Mouse (Mus musculus) hindbrain, embryonic 15.5 days (tissue): Measurements from ENCODE around the gene Ago1. TPM values are rescaled to one million over a fixed set of nuclear protein-coding genes. Genes with fewer than 3 reads are reported as not detected.

Experiments
- ATAC-seq: fragments of 200-750 bp; cut with Nextera tagmentation; 2 replicates; pipeline ENCODE4 v1.8.0; 2017; ENCODE audit warnings: low read depth, moderate number of reproducible peaks, moderate TSS enrichment; ENCODE audit not compliant: low FRiP score
- H3K27ac ChIP-seq: fragments of 300-500 bp; sonication (generic); replicated peaks from 2 replicates; pipeline ENCODE4 v1.5.1; 2015; ENCODE audit warnings: mild to moderate bottlenecking, inconsistent platforms
- H3K27me3 ChIP-seq: fragments of 300-500 bp; sonication (generic); 2 replicates; pipeline ENCODE4 v1.6.1; 2015; ENCODE audit warnings: control low read depth, inconsistent platforms
- H3K36me3 ChIP-seq: fragments of 300-500 bp; sonication (generic); 2 replicates; pipeline ENCODE4 v1.6.1; 2015; ENCODE audit warnings: control low read depth, inconsistent platforms
- H3K4me1 ChIP-seq: fragments of 300-500 bp; sonication (generic); replicated peaks from 2 replicates; pipeline ENCODE4 v1.6.1; 2015; ENCODE audit warnings: control low read depth, inconsistent platforms
- H3K4me2 ChIP-seq: fragments of 300-500 bp; sonication (generic); 2 replicates; pipeline ENCODE4 v1.6.1; 2015; ENCODE audit warnings: moderate library complexity, mild to moderate bottlenecking, inconsistent platforms
- H3K4me3 ChIP-seq: fragments of 300-500 bp; sonication (generic); 2 replicates; pipeline ENCODE4 v1.5.1; 2015; ENCODE audit warnings: mild to moderate bottlenecking, inconsistent platforms
- H3K9ac ChIP-seq: fragments of 300-500 bp; sonication (generic); 2 replicates; pipeline ENCODE4 v1.6.1; 2015; ENCODE audit warnings: inconsistent platforms
- H3K9me3 ChIP-seq: fragments of 300-500 bp; sonication (generic); 2 replicates; pipeline ENCODE4 v1.6.1; 2016; ENCODE audit warnings: control low read depth, inconsistent platforms
- WGBS: fragments of 180-500 bp; shearing (Covaris S2); methylation state at CpG from one replicate; pipeline ENCODE4 v1.1.7; 2015; 5-methylcytosine and 5-hydroxymethylcytosine counted together
- polyA plus RNA-seq: library from polyadenylated mRNA; unstranded; fragments of >200 nt; fragmentation: Nextera tagmentation; extraction: Ambion mirVana; gene quantifications from 2 replicates; pipeline ENCODE4 v1.2.1, GENCODE M21; 2015

The Ago1 gene
- polyA plus RNA-seq, 1 experiment from 2014 or later: 9.2 TPM

DNA sequence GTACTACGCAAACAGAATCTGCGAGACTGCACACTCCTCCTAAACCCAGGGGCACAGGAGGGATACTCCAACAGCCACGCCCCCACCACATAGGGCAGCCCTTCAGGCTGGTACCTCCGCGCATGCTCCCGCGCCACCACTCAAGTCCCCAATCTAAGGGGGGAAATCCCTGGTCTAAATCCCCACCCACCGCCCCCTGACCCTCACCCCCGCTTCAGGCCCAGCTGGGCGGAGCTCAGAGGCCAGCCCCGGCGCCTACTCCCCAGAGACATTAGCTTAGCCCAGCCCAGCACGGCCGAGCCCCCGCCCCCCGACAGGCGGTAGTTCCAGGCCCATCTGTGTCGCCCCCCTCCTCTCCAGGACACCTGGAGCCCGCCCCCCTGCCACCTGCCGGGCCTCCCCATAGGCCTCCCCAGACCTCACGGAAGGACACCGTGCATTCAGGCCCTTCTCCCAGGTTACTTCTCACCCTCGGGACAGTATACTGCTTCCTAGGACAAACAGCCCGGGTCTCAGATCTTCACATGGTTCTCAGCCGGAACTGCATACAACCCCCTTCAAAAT lies 580 bp downstream of the Ago1 start:
- no peaks in the 10 kb centered on the region for H3K27me3 ChIP-seq
- no peaks in the 10 kb centered on the region for H3K9me3 ChIP-seq
- peak overlapping the region; percentile 74 for H3K9ac ChIP-seq
- H3K36me3 ChIP-seq: no peaks in the 10 kb centered on the region
- H3K4me2 ChIP-seq: peak overlapping the region; percentile 74
- peak; percentile 49 for ATAC-seq
- peak overlapping the region; percentile 92 for H3K27ac ChIP-seq
- peaks cover 51% of the 10 kb centered on the region for H3K4me1 ChIP-seq
- peak overlapping the region; percentile 66 for H3K4me3 ChIP-seq
- under 1% methylated on average over 23 of the region's 25 CpGs for WGBS

GRCm38 (mm10) chr4:126466251-126466750 lies 2.1 kb downstream of the Ago1 start:
- Histone ChIP-seq H3K36me3 (no peaks in the 10 kb centered on the region), H3K4me2 (peak overlapping the region; percentile 74), H3K27me3 (no peaks in the 10 kb centered on the region), H3K9me3 (no peaks in the 10 kb centered on the region), H3K27ac (peak overlapping the region; percentile 92), H3K4me1 (peaks cover 58% of the 10 kb centered on the region), H3K9ac (peak overlapping the region; percentile 31; the same call in 1 of the 2 replicates), H3K4me3 (peak overlapping the region; percentile 66)
- ATAC-seq: no peak
- WGBS: 9% methylated on average over 8 of the region's 8 CpGs

GRCm38 (mm10) chr4:126465843-126466242 lies 2.5 kb downstream of the Ago1 start:
- H3K9me3 ChIP-seq: no peaks in the 10 kb centered on the region
- peak overlapping the region; percentile 4 for H3K9ac ChIP-seq
- no peaks in the 10 kb centered on the region for H3K36me3 ChIP-seq
- H3K4me3 ChIP-seq: peak overlapping the region; percentile 66
- no peaks in the 10 kb centered on the region for H3K27me3 ChIP-seq
- peaks cover 58% of the 10 kb centered on the region for H3K4me1 ChIP-seq
- WGBS: 1% methylated on average over 8 of the region's 8 CpGs
- peak overlapping the region; percentile 92 for H3K27ac ChIP-seq
- peak overlapping the region; percentile 74 for H3K4me2 ChIP-seq
- peak; percentile 27; the same call in 1 of the 2 replicates for ATAC-seq

- ATAC-seq: no peak
- peak overlapping the region; percentile 66 for H3K4me3 ChIP-seq
- H3K4me2 ChIP-seq: peak overlapping the region; percentile 74
- 5% methylated on average over 2 of the region's 2 CpGs for WGBS
- H3K36me3 ChIP-seq: peaks cover 5% of the 10 kb centered on the region
- no peak overlapping the region for H3K9ac ChIP-seq
- no peaks in the 10 kb centered on the region for H3K27me3 ChIP-seq
- no peaks in the 10 kb centered on the region for H3K9me3 ChIP-seq
- H3K4me1 ChIP-seq: peaks cover 58% of the 10 kb centered on the region
- peak overlapping the region; percentile 92 for H3K27ac ChIP-seq
Measured at GRCm38 (mm10) chr4:126464892-126465235, 3.5 kb downstream of the Ago1 start.

GRCm38 (mm10) chr4:126464189-126464891 lies 4.0 kb downstream of the Ago1 start:
- Histone ChIP-seq H3K27me3 (no peaks in the 10 kb centered on the region), H3K4me3 (no peak overlapping the region), H3K36me3 (peaks cover 10% of the 10 kb centered on the region), H3K4me1 (peaks cover 58% of the 10 kb centered on the region), H3K9ac (no peak overlapping the region), H3K9me3 (no peaks in the 10 kb centered on the region), H3K4me2 (peak overlapping the region; percentile 74), H3K27ac (0 out of 2 replicates have a peak overlapping the region, but pooled peaks have one; percentile 20)
- 14% methylated on average over 4 of the region's 4 CpGs for WGBS
- no peak for ATAC-seq

DNA sequence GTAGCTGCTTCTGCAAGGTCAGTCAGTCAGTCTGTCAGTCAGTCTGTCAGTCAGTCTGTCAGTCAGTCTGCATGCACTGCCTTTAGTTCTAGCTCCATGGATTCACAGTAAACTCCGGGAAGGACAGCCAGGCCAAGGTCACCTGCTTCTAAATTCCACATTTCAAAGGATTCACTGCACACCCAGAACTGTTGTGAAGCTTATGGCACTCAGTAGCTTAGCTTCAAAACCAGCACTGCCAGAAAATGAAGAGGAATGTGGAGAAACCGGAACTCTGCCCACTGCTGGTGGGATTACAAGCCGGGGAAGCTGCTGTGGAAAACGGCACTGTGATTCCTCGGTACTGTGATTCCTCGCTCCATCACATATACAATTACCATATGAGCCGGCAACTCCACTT lies 12.9 kb downstream of the Ago1 start:
- Histone ChIP-seq H3K27me3 (no peaks in the 10 kb centered on the region), H3K4me1 (no peaks in the 10 kb centered on the region), H3K4me3 (no peak overlapping the region), H3K4me2 (no peak overlapping the region), H3K36me3 (peaks cover 93% of the 10 kb centered on the region), H3K9me3 (no peaks in the 10 kb centered on the region), H3K9ac (no peak overlapping the region), H3K27ac (no peak overlapping the region)
- no peak for ATAC-seq
- 96% methylated on average over 7 of the region's 7 CpGs for WGBS

GRCm38 (mm10) chr4:126454547-126455254 lies 13.7 kb downstream of the Ago1 start:
- no peaks in the 10 kb centered on the region for H3K27me3 ChIP-seq
- H3K9ac ChIP-seq: no peak overlapping the region
- H3K9me3 ChIP-seq: no peaks in the 10 kb centered on the region
- no peaks in the 10 kb centered on the region for H3K4me1 ChIP-seq
- 95% methylated on average over 5 of the region's 5 CpGs for WGBS
- no peak for ATAC-seq
- no peak overlapping the region for H3K27ac ChIP-seq
- peaks cover 93% of the 10 kb centered on the region for H3K36me3 ChIP-seq
- no peak overlapping the region for H3K4me2 ChIP-seq
- no peak overlapping the region for H3K4me3 ChIP-seq

DNA sequence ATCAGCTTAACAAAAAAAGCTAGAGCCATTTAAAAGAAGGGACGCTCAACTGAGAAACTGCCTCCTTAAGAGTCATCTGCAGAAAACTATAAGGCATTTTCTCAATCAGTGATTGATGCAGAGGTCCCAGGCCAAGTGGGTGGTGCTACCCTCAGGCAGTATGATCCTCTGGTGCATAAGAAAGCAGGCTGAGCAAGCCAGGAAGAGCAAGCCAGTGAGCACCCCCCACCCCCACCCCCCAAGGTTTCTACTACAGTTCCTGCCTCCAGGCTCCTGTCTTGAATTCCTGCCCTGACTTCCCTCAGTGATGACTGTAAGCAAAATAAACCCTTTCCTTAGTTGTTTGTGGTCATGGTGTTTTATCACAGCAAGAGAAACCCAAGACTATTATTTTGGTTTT lies 18.1 kb downstream of the Ago1 start:
- WGBS: 78% methylated on average over 1 of the region's 1 CpGs

GRCm38 (mm10) chr4:126447126-126447525 lies 21.3 kb downstream of the Ago1 start:
- 88% methylated on average over 7 of the region's 7 CpGs for WGBS
- H3K4me3 ChIP-seq: no peak overlapping the region
- H3K27me3 ChIP-seq: no peaks in the 10 kb centered on the region
- no peak overlapping the region for H3K27ac ChIP-seq
- no peaks in the 10 kb centered on the region for H3K4me1 ChIP-seq
- H3K9ac ChIP-seq: no peak overlapping the region
- H3K36me3 ChIP-seq: peaks cover 78% of the 10 kb centered on the region
- ATAC-seq: no peak
- H3K9me3 ChIP-seq: no peaks in the 10 kb centered on the region
- no peak overlapping the region for H3K4me2 ChIP-seq

More for the DNA sequence above, 18.1 kb downstream of the Ago1 start:
- ATAC-seq: no peak
- no peak overlapping the region for H3K9ac ChIP-seq
- peaks cover 87% of the 10 kb centered on the region for H3K36me3 ChIP-seq
- H3K4me2 ChIP-seq: no peak overlapping the region
- H3K27ac ChIP-seq: no peak overlapping the region
- no peak overlapping the region for H3K4me3 ChIP-seq
- H3K27me3 ChIP-seq: no peaks in the 10 kb centered on the region
- H3K9me3 ChIP-seq: no peaks in the 10 kb centered on the region
- no peaks in the 10 kb centered on the region for H3K4me1 ChIP-seq

GRCm38 (mm10) chr4:126444528-126444927 lies 23.9 kb downstream of the Ago1 start:
- ATAC-seq: no peak
- no peak overlapping the region for H3K4me3 ChIP-seq
- H3K4me2 ChIP-seq: no peak overlapping the region
- no peaks in the 10 kb centered on the region for H3K27me3 ChIP-seq
- no peak overlapping the region for H3K27ac ChIP-seq
- WGBS: 85% methylated on average over 3 of the region's 3 CpGs
- no peak overlapping the region for H3K9ac ChIP-seq
- H3K9me3 ChIP-seq: no peaks in the 10 kb centered on the region
- no peaks in the 10 kb centered on the region for H3K4me1 ChIP-seq
- H3K36me3 ChIP-seq: peaks cover 81% of the 10 kb centered on the region

- Histone ChIP-seq H3K9ac (no peak overlapping the region), H3K36me3 (peaks cover 59% of the 10 kb centered on the region), H3K4me1 (no peaks in the 10 kb centered on the region), H3K27ac (no peak overlapping the region), H3K27me3 (no peaks in the 10 kb centered on the region), H3K9me3 (no peaks in the 10 kb centered on the region), H3K4me2 (no peak overlapping the region), H3K4me3 (no peak overlapping the region)
- ATAC-seq: no peak
- 82% methylated on average over 5 of the region's 5 CpGs for WGBS
Measured at GRCm38 (mm10) chr4:126438261-126438660, 30.1 kb downstream of the Ago1 start.

DNA sequence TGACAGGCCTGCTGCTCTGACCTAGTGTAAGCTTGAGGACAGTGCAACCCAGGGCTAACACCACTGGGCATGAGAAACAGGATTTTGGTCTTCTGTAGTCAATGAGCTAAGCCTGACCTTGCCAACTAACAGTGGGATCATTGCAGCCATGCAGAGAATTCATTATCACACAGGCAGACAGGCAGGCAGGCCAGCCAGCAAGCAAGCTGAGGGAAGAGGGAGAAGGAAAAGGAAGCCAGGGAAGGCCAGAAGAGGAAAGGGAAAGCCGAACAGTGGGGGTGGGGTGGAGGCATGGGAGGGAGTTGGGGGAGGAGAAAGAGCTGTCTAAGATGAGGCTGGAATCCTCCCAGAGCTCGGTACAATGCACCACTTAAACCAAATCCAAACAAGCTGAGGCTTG lies 32.1 kb downstream of the Ago1 start:
- Histone ChIP-seq H3K9ac (no peak overlapping the region), H3K27ac (0 out of 2 replicates have a peak overlapping the region, but pooled peaks have one; percentile 20), H3K27me3 (no peaks in the 10 kb centered on the region), H3K4me2 (no peak overlapping the region), H3K4me1 (no peaks in the 10 kb centered on the region), H3K9me3 (no peaks in the 10 kb centered on the region), H3K4me3 (no peak overlapping the region), H3K36me3 (peaks cover 40% of the 10 kb centered on the region)
- ATAC-seq: peak; percentile 76
- 65% methylated on average over 2 of the region's 2 CpGs for WGBS
